Mouse (Mus musculus) limb, embryonic 11.5 days (tissue): Measurements from ENCODE around the gene Srcin1. TPM values are rescaled to one million over a fixed set of nuclear protein-coding genes. Genes with fewer than 3 reads are reported as not detected.

Experiments
- ATAC-seq: fragments of 200-750 bp; cut with Nextera tagmentation; 2 replicates; pipeline ENCODE4 v1.8.0; 2017; ENCODE audit warnings: low read depth; ENCODE audit not compliant: insufficient number of reproducible peaks, low FRiP score, low TSS enrichment
- DNase-seq: peaks from one replicate; pipeline ENCODE4 v3.0.0-alpha.2; 2015; ENCODE audit warnings: low spot score
- H3K27ac ChIP-seq: fragments of 300-500 bp; sonication (generic); replicated peaks from 2 replicates; pipeline ENCODE4 v1.5.1; 2014; ENCODE audit warnings: low read depth, mild to moderate bottlenecking, low read length
- H3K27me3 ChIP-seq: fragments of 300-500 bp; sonication (generic); 2 replicates; pipeline ENCODE4 v1.6.1; 2014; ENCODE audit warnings: mild to moderate bottlenecking, low read length, mixed read lengths; ENCODE audit not compliant: control insufficient read depth, insufficient read depth
- H3K36me3 ChIP-seq: fragments of 300-500 bp; sonication (generic); 2 replicates; pipeline ENCODE4 v1.6.1; 2014; ENCODE audit warnings: mild to moderate bottlenecking, low read length, moderate library complexity, mixed read lengths; ENCODE audit not compliant: control insufficient read depth, insufficient read depth
- H3K4me1 ChIP-seq: fragments of 300-500 bp; sonication (generic); 2 replicates; pipeline ENCODE4 v1.6.1; 2014; ENCODE audit warnings: low read length, mixed read lengths; ENCODE audit not compliant: control insufficient read depth, insufficient read depth
- H3K4me2 ChIP-seq: fragments of 300-500 bp; sonication (generic); 2 replicates; pipeline ENCODE4 v1.6.1; 2014; ENCODE audit warnings: low read depth, mild to moderate bottlenecking, moderate library complexity; ENCODE audit not compliant: severe bottlenecking
- H3K4me3 ChIP-seq: fragments of 300-500 bp; sonication (generic); 2 replicates; pipeline ENCODE4 v1.5.1; 2014; ENCODE audit warnings: low read depth, low read length
- H3K9ac ChIP-seq: fragments of 300-500 bp; sonication (generic); 2 replicates; pipeline ENCODE4 v1.6.1; 2014; ENCODE audit warnings: mild to moderate bottlenecking, low read length
- H3K9me3 ChIP-seq: fragments of 300-500 bp; sonication (generic); 2 replicates; pipeline ENCODE4 v1.6.1; 2016; ENCODE audit warnings: low read length; ENCODE audit not compliant: control insufficient read depth
- WGBS: fragments of 180-500 bp; shearing (Covaris S2); extraction: QIAGEN DNeasy Blood & Tissue Kit; methylation state at CpG from one replicate; pipeline ENCODE4 v1.1.7; 2014; 5-methylcytosine and 5-hydroxymethylcytosine counted together
- polyA plus RNA-seq: library from polyadenylated mRNA; unstranded; fragments of >200 nt; fragmentation: Nextera tagmentation; extraction: Ambion mirVana; gene quantifications from 2 replicates; pipeline ENCODE4 v1.2.1, GENCODE M21; 2014

The Srcin1 gene
- polyA plus RNA-seq, 1 experiment from 2014 or later: 0.28 TPM

- no peaks in the 10 kb centered on the region for H3K9me3 ChIP-seq
- H3K27ac ChIP-seq: no peak overlapping the region
- DNase-seq (no peak), ATAC-seq (no peak)
- WGBS: 73% methylated on average over 4 of the region's 4 CpGs
- H3K4me1 ChIP-seq: peaks cover 17% of the 10 kb centered on the region
- H3K4me2 ChIP-seq: no peak overlapping the region
- peaks cover 45% of the 10 kb centered on the region for H3K27me3 ChIP-seq
- no peak overlapping the region for H3K9ac ChIP-seq
- H3K36me3 ChIP-seq: peaks cover 8% of the 10 kb centered on the region; the same call in 1 of the 2 replicates
- no peak overlapping the region for H3K4me3 ChIP-seq
Measured at GRCm38 (mm10) chr11:97497543-97497942, 78.4 kb downstream of the Srcin1 start.

GRCm38 (mm10) chr11:97492836-97493235, 83.2 kb downstream of the Srcin1 start:
- Histone ChIP-seq H3K27ac (no peak overlapping the region), H3K36me3 (peaks cover 12% of the 10 kb centered on the region), H3K9ac (no peak overlapping the region), H3K9me3 (no peaks in the 10 kb centered on the region), H3K4me1 (no peaks in the 10 kb centered on the region), H3K27me3 (no peaks in the 10 kb centered on the region), H3K4me2 (no peak overlapping the region), H3K4me3 (no peak overlapping the region)
- ATAC-seq (no peak), DNase-seq (no peak)
- WGBS: 84% methylated on average over 3 of the region's 3 CpGs

GRCm38 (mm10) chr11:97491640-97492039, 84.3 kb downstream of the Srcin1 start:
- Histone ChIP-seq H3K4me1 (no peaks in the 10 kb centered on the region), H3K36me3 (peaks cover 12% of the 10 kb centered on the region), H3K27ac (no peak overlapping the region), H3K9ac (no peak overlapping the region), H3K4me3 (no peak overlapping the region), H3K4me2 (no peak overlapping the region), H3K9me3 (no peaks in the 10 kb centered on the region), H3K27me3 (no peaks in the 10 kb centered on the region)
- ATAC-seq (no peak), DNase-seq (no peak)
- 81% methylated on average over 10 of the region's 10 CpGs for WGBS

GRCm38 (mm10) chr11:97489589-97490324, 86.2 kb downstream of the Srcin1 start:
- Histone ChIP-seq H3K4me1 (no peaks in the 10 kb centered on the region), H3K27me3 (no peaks in the 10 kb centered on the region), H3K4me2 (no peak overlapping the region), H3K4me3 (no peak overlapping the region), H3K36me3 (peaks cover 11% of the 10 kb centered on the region), H3K9ac (no peak overlapping the region), H3K27ac (no peak overlapping the region), H3K9me3 (no peaks in the 10 kb centered on the region)
- ATAC-seq: peak; percentile 44; the same call in 1 of the 2 replicates
- DNase-seq: peak; percentile 89
- 26% methylated on average over 16 of the region's 16 CpGs for WGBS

- Histone ChIP-seq H3K36me3 (peaks cover 12% of the 10 kb centered on the region), H3K27ac (no peak overlapping the region), H3K4me3 (no peak overlapping the region), H3K9ac (no peak overlapping the region), H3K27me3 (no peaks in the 10 kb centered on the region), H3K4me1 (no peaks in the 10 kb centered on the region), H3K9me3 (no peaks in the 10 kb centered on the region), H3K4me2 (no peak overlapping the region)
- DNase-seq (no peak), ATAC-seq (no peak)
- 70% methylated on average over 3 of the region's 3 CpGs for WGBS
Measured at GRCm38 (mm10) chr11:97487656-97488055, 88.3 kb downstream of the Srcin1 start.

- Histone ChIP-seq H3K4me1 (no peaks in the 10 kb centered on the region), H3K27me3 (no peaks in the 10 kb centered on the region), H3K36me3 (peaks cover 4% of the 10 kb centered on the region), H3K9ac (no peak overlapping the region), H3K4me2 (no peak overlapping the region), H3K4me3 (no peak overlapping the region), H3K9me3 (no peaks in the 10 kb centered on the region), H3K27ac (no peak overlapping the region)
- 88% methylated on average over 8 of the region's 8 CpGs for WGBS
- DNase-seq (no peak), ATAC-seq (no peak)
Measured at GRCm38 (mm10) chr11:97485661-97486060, 90.3 kb downstream of the Srcin1 start.

GRCm38 (mm10) chr11:97479824-97480223, 96.2 kb downstream of the Srcin1 start:
- no peak for ATAC-seq

GRCm38 (mm10) chr11:97479085-97479484, 96.9 kb downstream of the Srcin1 start:
- Histone ChIP-seq H3K9ac (no peak overlapping the region), H3K27ac (no peak overlapping the region), H3K27me3 (no peaks in the 10 kb centered on the region), H3K4me3 (no peak overlapping the region), H3K4me2 (no peak overlapping the region), H3K9me3 (no peaks in the 10 kb centered on the region), H3K4me1 (no peaks in the 10 kb centered on the region), H3K36me3 (peaks cover 11% of the 10 kb centered on the region)
- DNase-seq (no peak), ATAC-seq (no peak)
- WGBS: 90% methylated on average over 10 of the region's 10 CpGs

More at GRCm38 (mm10) chr11:97479824-97480223, 96.2 kb downstream of the Srcin1 start:
- no peaks in the 10 kb centered on the region for H3K4me1 ChIP-seq
- no peak overlapping the region for H3K4me3 ChIP-seq
- H3K27ac ChIP-seq: no peak overlapping the region
- peaks cover 13% of the 10 kb centered on the region for H3K36me3 ChIP-seq
- no peak for DNase-seq
- 95% methylated on average over 8 of the region's 8 CpGs for WGBS
- H3K27me3 ChIP-seq: no peaks in the 10 kb centered on the region
- no peak overlapping the region for H3K9ac ChIP-seq
- H3K4me2 ChIP-seq: no peak overlapping the region
- H3K9me3 ChIP-seq: no peaks in the 10 kb centered on the region

GRCm38 (mm10) chr11:97478345-97478744, 97.6 kb downstream of the Srcin1 start:
- no peak overlapping the region for H3K9ac ChIP-seq
- no peak overlapping the region for H3K27ac ChIP-seq
- peaks cover 11% of the 10 kb centered on the region for H3K36me3 ChIP-seq
- WGBS: 90% methylated on average over 6 of the region's 6 CpGs
- no peaks in the 10 kb centered on the region for H3K9me3 ChIP-seq
- no peaks in the 10 kb centered on the region for H3K4me1 ChIP-seq
- no peak overlapping the region for H3K4me3 ChIP-seq
- no peaks in the 10 kb centered on the region for H3K27me3 ChIP-seq
- no peak overlapping the region for H3K4me2 ChIP-seq
- ATAC-seq (no peak), DNase-seq (no peak)
